Mouse (Mus musculus) CH12.LX (cell line): ENCODE data around the gene Ddx6.

ENCODE experiments used
- CTCF ChIP-seq, 2 experiments: IDR thresholded peaks in 1 of 2; conservative IDR thresholded peaks in 1 of 2; 2 replicates each; pipeline ENCODE4 v1.5.1; 2011 to 2012; ENCODE audit warnings: low read depth in 2 of 2, low read length in 2 of 2, improper control_type of control experiment in 1 of 2, inconsistent platforms in 1 of 2, mild to moderate bottlenecking in 1 of 2, moderate library complexity in 1 of 2
- GABPA ChIP-seq: IDR thresholded peaks from 2 replicates; pipeline ENCODE4 v1.6.1; 2012; ENCODE audit warnings: low read depth, low read length, improper control_type of control experiment, inconsistent platforms; ENCODE audit not compliant: insufficient replicate concordance
- HCFC1 ChIP-seq: IDR thresholded peaks from 2 replicates; pipeline ENCODE4 v1.6.1; 2012; ENCODE audit warnings: low read depth, mild to moderate bottlenecking, inconsistent platforms, low read length, improper control_type of control experiment
- MEF2A ChIP-seq: IDR thresholded peaks from 2 replicates; pipeline ENCODE4 v1.6.1; 2014; ENCODE audit warnings: low read depth, mild to moderate bottlenecking, inconsistent platforms, low read length, improper control_type of control experiment, borderline replicate concordance
- POLR2A ChIP-seq: IDR thresholded peaks from 2 replicates; pipeline ENCODE4 v1.6.1; 2011; ENCODE audit warnings: low read depth, mild to moderate bottlenecking, improper control_type of control experiment, low read length
- RCOR1 ChIP-seq: conservative IDR thresholded peaks from 2 replicates; pipeline ENCODE4 v1.6.1; 2012; ENCODE audit warnings: low read depth, mild to moderate bottlenecking, inconsistent platforms, low read length, improper control_type of control experiment
- SMC3 ChIP-seq: IDR thresholded peaks from 2 replicates; pipeline ENCODE4 v1.6.1; 2011; ENCODE audit warnings: low read depth, low read length, improper control_type of control experiment

DNA sequence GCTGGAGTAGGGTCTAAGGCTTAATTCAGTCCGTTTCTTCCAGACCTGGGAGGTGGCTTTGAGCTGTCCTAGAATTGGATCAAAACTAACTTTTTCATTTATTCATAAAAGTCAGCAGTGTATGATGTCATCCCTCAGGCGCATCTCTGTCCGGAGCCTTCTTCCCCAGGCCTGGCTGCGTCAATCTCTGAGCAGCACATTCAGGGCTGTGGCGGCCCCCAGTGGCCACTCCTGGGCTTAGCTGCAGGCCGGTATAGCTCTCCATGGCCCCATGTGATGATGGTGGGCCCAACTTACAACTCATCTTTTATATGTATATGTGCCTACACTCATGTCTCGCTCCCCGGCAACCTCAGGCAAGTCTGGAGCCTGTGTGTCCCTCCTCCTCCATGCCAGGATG, 47.3 kb downstream of the Ddx6 start:
- TF ChIP-seq POLR2A: no peak
- TF ChIP-seq HCFC1: no peak
- no peak for TF ChIP-seq MEF2A
- TF ChIP-seq CTCF (conservative IDR thresholded peaks at IDR 0.05 in 1 of 2, IDR thresholded peaks at IDR 0.05 in 1 of 2; ENCODE audit: low read depth in 2 of 2, low read length in 2 of 2): peak; percentile 45 to 98
- no peak for TF ChIP-seq RCOR1
- TF ChIP-seq SMC3: peak; percentile 96
- TF ChIP-seq GABPA: no peak
